Mouse (Mus musculus) frontal cortex, postnatal 25 days (tissue): ENCODE data around the gene Nfkbib.

ENCODE experiments used
- DNase-seq, 2 experiments: peaks; one replicate each; pipeline ENCODE4 v3.0.0; 2022; ENCODE audit warnings: low spot score in 2 of 2

Gene Nfkbib

DNA sequence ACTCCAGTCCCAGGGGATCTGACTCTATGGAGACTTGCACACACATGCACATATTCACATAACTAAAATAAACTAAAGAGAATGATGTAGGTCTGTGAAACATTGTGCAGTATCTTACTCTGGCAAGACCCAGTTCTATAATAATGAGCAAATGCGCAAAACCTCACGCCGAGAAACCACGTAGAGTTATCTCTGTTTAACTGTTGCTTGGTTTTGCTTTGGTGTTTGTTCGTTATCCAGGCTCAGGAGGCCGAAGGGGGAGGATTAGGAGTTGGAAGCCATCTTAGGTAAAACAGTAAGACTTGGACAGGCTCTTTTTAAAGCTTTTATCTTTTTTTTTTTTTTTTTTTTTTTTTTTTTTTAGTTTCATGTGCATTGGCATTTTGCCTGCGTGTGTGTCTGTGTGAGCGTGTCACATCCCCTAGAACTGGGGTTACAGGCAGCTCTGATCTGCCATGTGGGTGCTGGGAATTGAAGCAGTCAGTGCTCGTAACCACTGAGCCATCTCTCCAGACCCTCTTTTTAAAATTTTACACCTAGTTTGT is 2.2 kb upstream of the Nfkbib start:
- no peak for DNase-seq

- DNase-seq: no peak
Measured at GRCm38 (mm10) chr7:28766910-28767309, 402 bp downstream of the Nfkbib start.

DNA sequence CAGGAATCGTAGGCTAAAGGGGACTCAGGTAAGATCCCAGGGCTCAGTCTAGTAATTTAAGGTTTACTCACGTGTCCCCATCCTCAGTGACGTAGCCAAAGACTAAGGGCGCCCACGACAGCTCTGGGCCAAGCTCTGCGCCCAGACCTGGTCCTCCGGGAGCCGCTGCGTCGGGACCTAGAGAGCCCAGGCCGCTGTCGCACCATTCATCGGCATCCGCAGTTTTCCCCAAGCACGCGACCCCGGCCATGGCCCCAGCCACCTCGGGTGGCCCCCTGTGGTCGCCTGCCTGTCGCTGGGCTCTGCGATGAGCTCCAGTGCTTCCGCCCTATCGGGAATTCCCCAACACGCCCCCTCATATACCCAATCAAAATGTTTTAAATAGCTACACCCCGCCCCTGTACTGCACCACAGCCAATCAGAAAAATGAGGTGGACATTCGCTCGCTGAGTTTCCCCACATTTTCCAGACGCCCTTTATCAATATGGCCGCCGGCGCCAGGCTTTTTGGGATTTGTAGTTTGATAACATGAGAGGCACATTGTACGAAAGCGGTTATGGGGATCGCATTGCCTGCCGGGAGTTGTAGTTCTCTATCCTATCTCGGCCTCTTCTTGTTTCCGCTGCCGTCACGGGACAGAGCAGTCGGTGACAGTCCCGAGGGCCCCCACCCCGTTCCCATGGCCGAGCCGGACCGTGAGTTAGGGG is 986 bp downstream of the Nfkbib start, which contains the start of gene Sirt2:
TSS of gene Sirt2 (plus strand) at position 563 of the 707 bp plus-strand sequence.
- DNase-seq: peak; percentile 96 to 98

DNA sequence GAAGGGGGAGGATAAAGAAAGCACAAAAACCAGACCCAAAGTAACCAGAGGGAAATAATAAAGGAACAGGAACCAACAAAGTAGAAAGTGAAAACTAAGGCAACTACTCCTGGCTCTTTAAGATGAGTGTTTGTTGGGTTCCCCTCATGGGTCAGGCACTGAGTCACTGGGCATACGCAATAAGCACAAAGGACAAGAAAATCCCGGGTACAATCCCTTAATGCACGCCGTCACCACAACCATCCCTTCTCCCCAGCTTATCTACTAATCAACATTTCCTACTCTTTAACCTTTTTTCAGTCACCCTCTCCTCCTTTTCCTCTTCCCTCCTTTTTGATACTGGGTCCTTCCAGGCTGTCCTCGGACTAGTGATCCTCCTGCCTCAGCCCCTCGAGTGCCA is 2.1 kb downstream of the Nfkbib start:
- DNase-seq: no peak

- no peak for DNase-seq
Measured at GRCm38 (mm10) chr7:28761907-28762306, 5.4 kb downstream of the Nfkbib start.

- DNase-seq: no peak
Measured at GRCm38 (mm10) chr7:28758623-28759022, 8.7 kb downstream of the Nfkbib start.

GRCm38 (mm10) chr7:28756079-28756478 is 11.2 kb downstream of the Nfkbib start, which contains the start of gene Ccer2:
Ccer2 (plus strand) TSS chr7:28756174.
- no peak for DNase-seq

GRCm38 (mm10) chr7:28749935-28750334 is 17.4 kb downstream of the Nfkbib start:
- DNase-seq: no peak

DNA sequence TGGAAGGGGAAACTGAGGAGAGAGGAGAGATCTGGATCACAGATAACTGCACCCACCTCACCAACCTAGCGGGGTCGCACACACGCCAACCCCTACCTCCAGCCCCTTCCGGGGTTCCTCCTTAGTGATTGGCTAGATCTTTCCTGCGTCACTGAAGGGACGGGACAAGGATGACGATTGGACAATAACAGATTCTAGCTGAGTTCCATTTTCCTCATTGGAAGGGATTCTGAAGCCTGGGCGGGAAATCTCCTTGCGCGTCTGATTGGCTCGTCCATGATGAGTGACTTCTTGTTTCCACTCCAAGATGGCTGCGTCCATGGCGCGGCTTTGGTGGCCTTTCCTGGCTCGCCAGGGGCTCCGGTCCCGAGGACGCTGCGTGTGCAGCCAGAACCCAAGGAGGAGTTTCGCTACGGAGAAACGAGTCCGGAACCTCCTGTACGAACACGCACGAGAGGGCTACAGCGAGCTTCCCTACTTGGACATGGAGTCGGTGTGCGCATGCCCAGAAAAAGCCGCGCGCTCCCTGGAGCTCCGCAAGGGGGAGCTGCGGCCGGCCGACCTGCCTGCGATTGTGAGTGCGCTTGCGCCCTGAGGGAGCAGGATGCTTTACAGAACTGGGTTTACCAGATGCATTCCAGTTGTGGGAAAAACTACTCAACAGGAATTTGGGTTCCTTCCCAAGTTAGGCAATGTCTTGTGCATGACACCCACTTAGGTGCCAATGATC is 25.4 kb downstream of the Nfkbib start, which contains the start of the genes Mrps12 and Sars2:
TSS of gene Mrps12 (minus strand) at position 112 of the 730 bp plus-strand sequence.
TSS of gene Sars2 (plus strand) at position 284 of the 730 bp plus-strand sequence.
- peak; percentile 93 to 96 for DNase-seq

DNA sequence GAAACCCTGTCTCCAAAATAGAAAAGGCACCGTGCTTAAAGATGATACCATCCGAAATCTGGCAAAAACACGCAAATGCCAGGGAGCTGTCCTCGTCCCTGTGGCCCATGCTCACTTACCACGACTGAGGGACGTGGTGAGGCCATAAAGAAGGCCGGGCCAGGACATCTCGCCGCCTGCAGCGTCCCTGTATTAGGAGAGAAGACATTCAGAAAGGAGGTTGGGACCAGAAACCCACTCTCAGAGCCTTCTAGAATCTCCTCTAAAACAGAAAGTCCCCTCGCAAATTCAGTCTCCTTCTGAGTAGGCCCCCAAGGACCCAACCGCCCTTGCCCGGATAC is 26.0 kb downstream of the Nfkbib start:
- DNase-seq: no peak

GRCm38 (mm10) chr7:28740949-28741348 is 26.4 kb downstream of the Nfkbib start:
- DNase-seq: no peak

GRCm38 (mm10) chr7:28739829-28740228 is 27.5 kb downstream of the Nfkbib start:
- no peak for DNase-seq

DNA sequence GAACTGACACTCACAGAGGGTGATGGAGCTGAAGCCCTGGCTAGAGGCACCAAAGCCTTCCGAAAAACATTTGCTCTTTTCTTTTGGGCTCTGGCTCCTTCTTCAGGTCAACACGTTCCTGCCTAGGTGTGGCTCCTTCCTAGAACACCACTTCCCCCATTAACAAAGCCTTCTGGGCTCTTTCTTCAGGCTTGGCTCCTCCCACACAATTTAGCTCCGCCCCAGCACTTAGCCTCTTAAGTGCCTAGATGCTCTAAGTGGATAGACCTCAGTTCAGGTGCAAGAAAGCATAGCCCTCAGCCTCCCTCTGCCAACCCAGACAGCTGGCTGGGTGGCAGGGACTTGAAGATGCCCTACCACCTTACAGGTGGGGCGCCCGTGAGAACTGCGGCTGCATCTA is 31.6 kb downstream of the Nfkbib start:
- DNase-seq: no peak

- DNase-seq: no peak
Measured at GRCm38 (mm10) chr7:28733211-28733610, 34.1 kb downstream of the Nfkbib start.

DNA sequence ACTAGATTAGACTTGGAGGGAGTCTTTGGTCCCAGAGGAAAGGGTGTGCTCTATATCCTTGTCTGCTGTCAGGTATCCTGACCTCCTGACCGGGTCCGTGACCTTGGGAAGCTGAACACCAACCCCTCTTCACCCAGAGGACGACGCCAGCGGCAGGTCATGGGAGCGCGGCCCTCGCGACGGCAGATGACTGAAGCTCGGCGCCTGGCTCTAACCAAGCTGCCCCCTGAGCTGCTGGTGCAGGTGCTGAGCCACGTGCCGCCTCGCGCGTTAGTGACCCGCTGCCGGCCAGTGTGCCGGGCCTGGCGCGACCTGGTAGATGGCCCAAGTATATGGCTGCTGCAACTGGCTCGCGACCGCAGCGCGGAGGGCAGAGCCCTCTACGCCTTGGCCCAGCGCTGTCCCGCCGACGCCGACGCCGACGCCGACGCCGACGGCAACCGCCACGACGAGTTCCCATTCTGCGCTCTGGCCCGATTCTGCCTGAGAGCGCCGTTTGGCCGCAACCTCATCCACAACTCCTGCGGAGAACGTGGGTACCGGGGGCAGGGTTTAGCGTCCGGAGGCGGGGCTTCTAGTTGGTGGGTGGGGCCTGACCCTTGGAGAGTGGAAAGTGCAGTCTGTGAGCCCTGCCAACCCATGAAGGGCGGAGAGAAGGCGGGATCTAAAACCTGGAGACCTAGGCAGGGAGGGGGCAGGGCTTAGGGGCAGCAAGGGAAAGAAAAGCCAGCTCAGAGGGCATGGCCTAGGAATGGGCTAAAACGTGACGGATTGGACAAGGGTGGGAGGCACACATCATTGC is 34.8 kb downstream of the Nfkbib start:
- no peak for DNase-seq

GRCm38 (mm10) chr7:28727649-28728340 is 39.5 kb downstream of the Nfkbib start:
- no peak for DNase-seq

GRCm38 (mm10) chr7:28726600-28726999 is 40.7 kb downstream of the Nfkbib start:
- DNase-seq: peak; percentile 63 to 76

DNA sequence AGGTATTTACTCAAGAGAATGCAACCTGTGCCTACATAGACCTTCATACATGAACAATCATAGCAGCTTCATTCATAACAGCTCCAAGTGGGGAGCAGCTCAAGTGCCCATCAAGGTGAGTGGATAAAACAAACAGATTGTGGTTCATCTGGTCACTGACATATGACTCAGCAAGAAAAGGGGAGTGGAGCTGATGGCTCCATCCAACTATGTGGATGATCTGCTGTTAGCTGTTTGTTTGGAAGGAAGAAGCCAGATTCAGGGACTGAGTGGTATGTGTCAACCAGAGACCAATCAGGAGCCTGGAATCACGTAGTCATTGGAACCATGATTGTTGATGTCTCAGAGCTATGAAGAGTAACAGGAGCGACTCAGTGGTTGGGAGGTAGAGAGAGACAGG is 42.7 kb downstream of the Nfkbib start:
- DNase-seq: no peak

DNA sequence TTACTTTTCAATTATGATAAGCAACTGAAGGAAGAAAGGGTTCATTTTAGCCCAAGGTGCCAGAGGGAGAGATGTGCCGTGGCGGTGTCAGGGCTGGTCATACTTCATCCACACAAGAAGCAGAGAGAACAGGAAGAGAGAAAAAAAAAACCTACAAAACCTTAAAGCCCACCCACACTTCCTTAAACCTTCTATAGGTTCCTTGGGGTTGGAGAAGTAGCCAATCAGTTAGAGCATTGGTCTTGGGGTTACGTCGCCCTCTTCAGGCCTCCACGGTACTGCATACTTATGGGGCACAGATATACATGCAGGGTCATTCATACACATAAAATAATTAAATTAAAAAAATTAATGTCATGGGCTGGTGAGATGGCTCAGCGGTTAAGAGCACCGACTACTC is 45.2 kb downstream of the Nfkbib start:
- DNase-seq: no peak

DNA sequence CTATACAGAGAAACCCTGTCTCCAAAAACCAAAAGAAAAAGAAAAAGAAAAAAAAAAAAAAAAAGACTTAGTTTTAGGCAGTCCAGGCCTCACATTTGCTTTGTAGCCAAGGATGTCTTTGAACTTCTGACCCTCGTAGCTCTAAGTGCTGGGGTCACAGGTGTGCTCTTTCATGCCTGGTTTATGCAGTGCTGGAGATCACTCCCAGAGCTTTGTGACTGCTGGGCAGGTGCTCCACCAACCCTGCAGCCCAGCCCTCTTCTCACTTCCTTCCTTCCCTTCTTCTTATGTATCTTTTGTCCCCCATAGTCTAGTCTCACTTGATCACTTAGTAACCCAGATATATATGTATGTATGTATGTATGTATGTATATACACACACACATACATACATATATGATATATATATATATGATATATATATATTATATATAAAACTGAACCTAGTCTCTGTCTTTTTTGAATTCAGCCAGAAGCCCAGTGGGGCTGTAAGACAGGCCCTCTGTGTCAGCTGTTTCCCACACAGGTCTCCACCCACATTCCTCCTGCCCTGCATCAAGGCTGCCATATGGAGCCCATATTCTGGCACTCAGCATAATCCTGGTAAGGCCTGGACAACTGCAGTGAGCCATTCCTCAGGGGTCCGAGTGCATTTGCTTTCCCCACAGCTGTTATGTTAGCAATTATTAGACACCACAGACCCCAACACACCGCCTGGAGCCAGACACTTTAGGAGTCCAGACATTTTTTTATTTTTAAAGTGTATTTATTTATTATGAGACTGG is 46.4 kb downstream of the Nfkbib start:
- no peak for DNase-seq

- DNase-seq: no peak
Measured at GRCm38 (mm10) chr7:28719650-28720049, 47.7 kb downstream of the Nfkbib start.
